Mouse (Mus musculus) hindbrain, embryonic 12.5 days (tissue): ENCODE measurements at regions not wholly inside any gene's neighbourhood (a gene's known extent, or its start where the extent isn't known, plus 50 kb on each side); places are given as distances from the start of the nearest gene placed in this dataset.
A peak's percentile ranks its signal among the peaks of the same experiment; 100 is the strongest.

Experiments
- ATAC-seq: fragments of 200-750 bp; cut with Nextera tagmentation; 2 replicates; pipeline ENCODE4 v1.8.0; 2017; ENCODE audit warnings: moderate TSS enrichment; ENCODE audit not compliant: low FRiP score
- H3K27ac ChIP-seq: fragments of 300-500 bp; sonication (generic); 2 replicates; pipeline ENCODE4 v1.5.1; 2016; ENCODE audit warnings: mild to moderate bottlenecking
- H3K27me3 ChIP-seq: fragments of 300-500 bp; sonication (generic); 2 replicates; pipeline ENCODE4 v1.6.1; 2016; ENCODE audit warnings: mild to moderate bottlenecking
- H3K36me3 ChIP-seq: fragments of 300-500 bp; sonication (generic); 2 replicates; pipeline ENCODE4 v1.6.1; 2016; ENCODE audit warnings: mild to moderate bottlenecking
- H3K4me1 ChIP-seq: fragments of 300-500 bp; sonication (generic); 2 replicates; pipeline ENCODE4 v1.6.1; 2016
- H3K4me2 ChIP-seq: fragments of 300-500 bp; sonication (generic); replicated peaks from 2 replicates; pipeline ENCODE4 v1.6.1; 2016; ENCODE audit warnings: mild to moderate bottlenecking
- H3K4me3 ChIP-seq: fragments of 300-500 bp; sonication (generic); 2 replicates; pipeline ENCODE4 v1.5.1; 2016; ENCODE audit warnings: mild to moderate bottlenecking
- H3K9ac ChIP-seq: fragments of 300-500 bp; sonication (generic); 2 replicates; pipeline ENCODE4 v1.6.1; 2016; ENCODE audit warnings: mild to moderate bottlenecking, moderate library complexity
- H3K9me3 ChIP-seq: fragments of 300-500 bp; sonication (generic); replicated peaks from 2 replicates; pipeline ENCODE4 v1.6.1; 2016; ENCODE audit warnings: mild to moderate bottlenecking
- WGBS: fragments of 180-500 bp; shearing (Covaris S2); methylation state at CpG from one replicate; pipeline ENCODE4 v1.1.7; 2016; 5-methylcytosine and 5-hydroxymethylcytosine counted together

- Histone ChIP-seq H3K36me3 (no peaks in the 10 kb centered on the region), H3K4me3 (no peak overlapping the region), H3K9ac (no peak overlapping the region), H3K4me2 (peak overlapping the region; percentile 3; the same call in 1 of the 2 replicates), H3K9me3 (no peaks in the 10 kb centered on the region), H3K27ac (peak overlapping the region; percentile 42), H3K27me3 (no peaks in the 10 kb centered on the region), H3K4me1 (peaks cover 16% of the 10 kb centered on the region)
- ATAC-seq = peak; percentile 46
- WGBS = 41% methylated on average over 13 of the region's 13 CpGs
These were observed 483.8 kb upstream of the Fam92a start for GRCm38 (mm10) chr4:12655457-12656228.

GRCm38 (mm10) chr4:12654568-12655456 lies 483.0 kb upstream of the Fam92a start:
- Histone ChIP-seq H3K27ac (peak overlapping the region; percentile 42; the same call in 1 of the 2 replicates), H3K36me3 (no peaks in the 10 kb centered on the region), H3K9ac (no peak overlapping the region), H3K4me1 (peaks cover 16% of the 10 kb centered on the region), H3K4me3 (no peak overlapping the region), H3K4me2 (peak overlapping the region; percentile 3; the same call in 1 of the 2 replicates), H3K9me3 (no peaks in the 10 kb centered on the region), H3K27me3 (no peaks in the 10 kb centered on the region)
- 56% methylated on average over 12 of the region's 12 CpGs for WGBS
- ATAC-seq = peak; percentile 26

GRCm38 (mm10) chr4:12647732-12648131 lies 475.9 kb upstream of the Fam92a start:
- Histone ChIP-seq H3K27me3 (0 out of 2 replicates have a peak, but pooled peaks cover 2% of the 10 kb centered on the region), H3K36me3 (no peaks in the 10 kb centered on the region), H3K9me3 (no peaks in the 10 kb centered on the region), H3K4me2 (no peak overlapping the region), H3K4me1 (no peaks in the 10 kb centered on the region), H3K4me3 (no peak overlapping the region), H3K27ac (no peak overlapping the region), H3K9ac (no peak overlapping the region)
- 48% methylated on average over 3 of the region's 3 CpGs for WGBS
- ATAC-seq = no peak

- Histone ChIP-seq H3K27ac (no peak overlapping the region), H3K27me3 (no peaks in the 10 kb centered on the region), H3K9ac (no peak overlapping the region), H3K4me3 (no peak overlapping the region), H3K4me1 (no peaks in the 10 kb centered on the region), H3K4me2 (no peak overlapping the region), H3K9me3 (no peaks in the 10 kb centered on the region), H3K36me3 (no peaks in the 10 kb centered on the region)
- ATAC-seq = no peak
- 21% methylated on average over 4 of the region's 4 CpGs for WGBS
These were observed 470.7 kb upstream of the Fam92a start for GRCm38 (mm10) chr4:12642525-12642928.

GRCm38 (mm10) chr4:12629375-12629821 lies 457.6 kb upstream of the Fam92a start:
- Histone ChIP-seq H3K4me3 (no peak overlapping the region), H3K9ac (no peak overlapping the region), H3K27ac (no peak overlapping the region), H3K4me2 (no peak overlapping the region), H3K4me1 (peaks cover 10% of the 10 kb centered on the region), H3K27me3 (peaks cover 24% of the 10 kb centered on the region), H3K9me3 (no peaks in the 10 kb centered on the region), H3K36me3 (no peaks in the 10 kb centered on the region)
- ATAC-seq = peak; percentile 87
- WGBS = 31% methylated on average over 2 of the region's 2 CpGs

GRCm38 (mm10) chr4:12628702-12629374 lies 457.0 kb upstream of the Fam92a start:
- H3K4me2 ChIP-seq = no peak overlapping the region
- no peak overlapping the region for H3K9ac ChIP-seq
- no peaks in the 10 kb centered on the region for H3K9me3 ChIP-seq
- H3K36me3 ChIP-seq = no peaks in the 10 kb centered on the region
- no peak overlapping the region for H3K4me3 ChIP-seq
- 15% methylated on average over 5 of the region's 5 CpGs for WGBS
- peaks cover 10% of the 10 kb centered on the region for H3K4me1 ChIP-seq
- peaks cover 24% of the 10 kb centered on the region for H3K27me3 ChIP-seq
- 0 out of 2 replicates have a peak overlapping the region, but pooled peaks have one; percentile 35 for H3K27ac ChIP-seq
- peak; percentile 85 for ATAC-seq

GRCm38 (mm10) chr4:12627158-12627871 lies 455.5 kb upstream of the Fam92a start:
- peaks cover 18% of the 10 kb centered on the region for H3K27me3 ChIP-seq
- 72% methylated on average over 5 of the region's 5 CpGs for WGBS
- ATAC-seq = no peak

GRCm38 (mm10) chr4:12620756-12621270 lies 449.0 kb upstream of the Fam92a start:
- Histone ChIP-seq H3K4me1 (peaks cover 6% of the 10 kb centered on the region; the same call in 1 of the 2 replicates), H3K27me3 (peaks cover 11% of the 10 kb centered on the region; the same call in 1 of the 2 replicates), H3K4me3 (no peak overlapping the region), H3K9me3 (no peaks in the 10 kb centered on the region), H3K27ac (no peak overlapping the region), H3K9ac (no peak overlapping the region), H3K36me3 (no peaks in the 10 kb centered on the region), H3K4me2 (no peak overlapping the region)
- peak; percentile 67 for ATAC-seq
- WGBS = 66% methylated on average over 4 of the region's 4 CpGs

More at GRCm38 (mm10) chr4:12627158-12627871, 455.5 kb upstream of the Fam92a start:
- no peak overlapping the region for H3K9ac ChIP-seq
- no peak overlapping the region for H3K4me2 ChIP-seq
- H3K9me3 ChIP-seq = no peaks in the 10 kb centered on the region
- peaks cover 10% of the 10 kb centered on the region for H3K4me1 ChIP-seq
- H3K4me3 ChIP-seq = no peak overlapping the region
- no peak overlapping the region for H3K27ac ChIP-seq
- no peaks in the 10 kb centered on the region for H3K36me3 ChIP-seq

GRCm38 (mm10) chr4:12620059-12620755 lies 448.4 kb upstream of the Fam92a start:
- Histone ChIP-seq H3K4me2 (no peak overlapping the region), H3K9me3 (no peaks in the 10 kb centered on the region), H3K4me3 (no peak overlapping the region), H3K36me3 (no peaks in the 10 kb centered on the region), H3K9ac (no peak overlapping the region), H3K4me1 (peaks cover 6% of the 10 kb centered on the region; the same call in 1 of the 2 replicates), H3K27me3 (peaks cover 11% of the 10 kb centered on the region; the same call in 1 of the 2 replicates), H3K27ac (no peak overlapping the region)
- peak; percentile 68 for ATAC-seq
- 22% methylated on average over 4 of the region's 4 CpGs for WGBS

- no peaks in the 10 kb centered on the region for H3K9me3 ChIP-seq
These were observed 444.9 kb upstream of the Fam92a start for GRCm38 (mm10) chr4:12616665-12617064.

GRCm38 (mm10) chr4:12611511-12611910 lies 439.7 kb upstream of the Fam92a start:
- 74% methylated on average over 5 of the region's 5 CpGs for WGBS
- H3K4me1 ChIP-seq = no peaks in the 10 kb centered on the region
- no peak overlapping the region for H3K27ac ChIP-seq
- H3K4me3 ChIP-seq = no peak overlapping the region
- H3K9me3 ChIP-seq = no peaks in the 10 kb centered on the region
- no peak overlapping the region for H3K9ac ChIP-seq
- no peak for ATAC-seq
- H3K27me3 ChIP-seq = 0 out of 2 replicates have a peak, but pooled peaks cover 2% of the 10 kb centered on the region
- no peaks in the 10 kb centered on the region for H3K36me3 ChIP-seq
- no peak overlapping the region for H3K4me2 ChIP-seq

More at GRCm38 (mm10) chr4:12616665-12617064, 444.9 kb upstream of the Fam92a start:
- Histone ChIP-seq H3K36me3 (no peaks in the 10 kb centered on the region), H3K9ac (no peak overlapping the region), H3K27me3 (0 out of 2 replicates have a peak, but pooled peaks cover 2% of the 10 kb centered on the region), H3K4me1 (peaks cover 6% of the 10 kb centered on the region; the same call in 1 of the 2 replicates), H3K4me2 (no peak overlapping the region), H3K27ac (no peak overlapping the region), H3K4me3 (no peak overlapping the region)
- WGBS = 89% methylated on average over 5 of the region's 5 CpGs
- no peak for ATAC-seq
